Mouse (Mus musculus) erythroblast, embryonic 14.5 days (primary cell): ENCODE data around the gene Sos2. TPM values are rescaled to one million over a fixed set of nuclear protein-coding genes. Genes with fewer than 3 reads are reported as not detected.

Source experiments
- H3K27me3 ChIP-seq: 2 replicates; pipeline ENCODE4 v1.6.1; 2012; ENCODE audit warnings: inconsistent platforms; ENCODE audit not compliant: control insufficient read depth
- H3K36me3 ChIP-seq: 2 replicates; pipeline ENCODE4 v1.6.1; 2012; ENCODE audit warnings: mild to moderate bottlenecking, inconsistent platforms; ENCODE audit not compliant: control insufficient read depth
- H3K4me1 ChIP-seq: 2 replicates; pipeline ENCODE4 v1.6.1; 2012; ENCODE audit warnings: inconsistent platforms; ENCODE audit not compliant: control insufficient read depth
- H3K4me3 ChIP-seq: replicated peaks from 2 replicates; pipeline ENCODE3; 2012; ENCODE audit warnings: moderate library complexity, mild to moderate bottlenecking, inconsistent platforms
- H3K9me3 ChIP-seq: 2 replicates; pipeline ENCODE4 v1.6.1; 2012; ENCODE audit warnings: low read length, inconsistent platforms, mixed read lengths; ENCODE audit not compliant: control insufficient read depth
- GATA1 ChIP-seq: IDR thresholded peaks from 2 replicates; pipeline ENCODE4 v1.6.1; 2012; ENCODE audit warnings: low read length, inconsistent platforms, mixed read lengths
- TAL1 ChIP-seq: IDR thresholded peaks from 3 replicates; pipeline ENCODE4 v1.6.1; 2012; ENCODE audit warnings: low read length, inconsistent platforms, mixed read lengths
- polyA plus RNA-seq: library from polyadenylated mRNA; stranded (reverse); fragments of >175 nt; gene quantifications from 2 replicates; pipeline ENCODE4 v1.2.3, GENCODE M21; 2012

Sos2 gene
- polyA plus RNA-seq, 1 experiment, result 0.56 TPM

DNA sequence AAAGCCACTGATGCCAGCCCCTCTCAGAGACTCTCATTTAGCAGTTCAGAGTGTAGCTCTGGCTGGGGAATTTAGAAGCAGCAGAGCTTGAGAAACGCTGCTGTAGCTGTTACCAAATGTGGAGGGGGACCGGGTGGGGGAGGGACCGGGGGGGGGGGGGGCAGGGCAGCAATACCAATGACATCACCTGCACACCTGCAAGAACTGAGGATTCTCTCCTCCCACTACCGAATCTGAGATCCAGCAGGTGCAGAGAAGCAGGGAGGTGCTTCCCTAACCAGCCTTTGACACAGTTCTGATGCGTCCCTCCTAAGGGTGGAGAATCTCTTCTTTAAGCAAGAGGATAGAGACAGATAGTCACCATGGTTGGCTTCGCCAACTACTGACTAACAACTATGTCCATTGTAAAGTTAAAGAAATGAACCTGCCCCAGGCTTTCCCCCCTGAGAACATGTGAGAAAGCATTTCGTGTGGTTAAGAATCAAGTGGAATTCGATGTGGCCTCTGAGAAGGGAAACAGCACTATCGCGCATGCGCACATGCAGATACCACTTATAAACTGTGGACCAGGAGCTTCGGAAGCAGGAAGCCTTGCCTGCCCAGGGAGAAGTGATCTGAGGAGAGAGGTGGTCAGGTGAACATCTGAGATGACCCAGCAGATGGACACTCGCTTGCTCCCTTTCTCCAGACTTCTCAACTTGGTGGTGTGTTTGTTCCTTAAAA is 136.0 kb downstream of the Sos2 start:
- Histone ChIP-seq H3K4me3 (no peak overlapping the region), H3K4me1 (no peaks in the 10 kb centered on the region; the same call in 1 of the 2 replicates), H3K27me3 (no peaks in the 10 kb centered on the region), H3K9me3 (no peaks in the 10 kb centered on the region), H3K36me3 (no peaks in the 10 kb centered on the region)
- TF ChIP-seq TAL1 (no peak), GATA1 (no peak)

DNA sequence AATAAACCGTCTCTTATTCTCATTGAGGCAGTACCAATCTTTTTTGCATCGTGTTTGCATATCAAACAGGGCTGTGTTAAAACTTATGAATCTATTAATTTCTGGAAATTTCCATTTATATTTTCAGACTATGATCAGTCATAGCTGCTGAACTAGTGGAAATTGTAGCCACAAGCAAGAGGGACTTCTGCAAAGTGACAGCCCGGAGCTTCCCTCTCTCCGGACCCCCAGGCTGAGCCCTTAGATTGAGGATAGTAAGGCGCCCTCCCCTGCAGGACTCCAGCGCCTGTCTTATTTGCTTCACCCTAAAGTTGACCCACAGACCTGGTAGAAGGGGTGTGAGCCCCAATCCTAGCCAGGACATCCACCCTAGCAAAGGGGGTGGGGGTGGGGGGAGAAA is 136.7 kb downstream of the Sos2 start:
- Histone ChIP-seq H3K36me3 (no peaks in the 10 kb centered on the region), H3K4me1 (no peaks in the 10 kb centered on the region; the same call in 1 of the 2 replicates), H3K4me3 (no peak overlapping the region), H3K27me3 (no peaks in the 10 kb centered on the region), H3K9me3 (no peaks in the 10 kb centered on the region)
- TF ChIP-seq TAL1 (no peak), GATA1 (no peak)

DNA sequence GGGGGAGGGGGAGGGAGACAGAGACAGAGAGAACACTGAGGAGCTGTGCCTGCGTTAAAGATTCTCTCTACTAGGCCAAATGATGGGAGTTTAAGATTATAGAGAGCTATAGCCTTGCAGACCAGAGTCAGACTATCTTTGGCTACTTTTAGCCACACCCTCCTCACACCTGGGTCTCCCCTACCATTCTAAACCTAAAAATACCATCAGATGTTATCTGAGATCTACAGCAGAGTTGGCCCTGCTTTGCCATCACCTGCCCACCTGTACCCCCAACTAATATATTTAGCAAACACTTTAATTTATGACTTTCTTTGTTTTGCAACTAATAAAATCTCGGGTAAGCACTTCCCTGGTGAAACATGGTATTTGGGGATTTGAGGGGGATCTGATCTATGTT is 137.1 kb downstream of the Sos2 start:
- no peak for TF ChIP-seq GATA1
- no peak for TF ChIP-seq TAL1
- Histone ChIP-seq H3K36me3 (no peaks in the 10 kb centered on the region), H3K4me1 (no peaks in the 10 kb centered on the region; the same call in 1 of the 2 replicates), H3K27me3 (no peaks in the 10 kb centered on the region), H3K4me3 (no peak overlapping the region), H3K9me3 (no peaks in the 10 kb centered on the region)

DNA sequence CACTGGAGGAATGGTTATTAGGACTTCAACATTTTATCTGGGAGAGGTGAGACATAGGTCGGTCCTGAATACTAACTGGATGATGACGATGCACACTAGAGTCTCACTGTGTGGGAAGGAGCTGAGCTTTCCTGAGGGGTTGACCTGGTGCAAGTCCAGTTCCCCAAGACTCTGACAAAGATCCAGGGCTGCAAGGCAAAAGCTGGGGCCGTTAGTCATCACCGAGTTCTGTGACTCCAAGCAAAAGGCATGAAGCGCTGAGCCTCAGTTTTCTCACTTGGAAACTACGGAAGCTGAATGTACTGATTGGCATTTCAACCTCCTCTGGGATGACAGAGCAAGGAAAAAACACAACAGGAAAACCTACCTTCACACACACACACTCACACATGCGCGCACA is 139.3 kb downstream of the Sos2 start:
- peaks cover 10% of the 10 kb centered on the region for H3K27me3 ChIP-seq
- H3K4me3 ChIP-seq, result no peak overlapping the region
- no peak for TF ChIP-seq TAL1
- TF ChIP-seq GATA1, result no peak
- H3K36me3 ChIP-seq, result no peaks in the 10 kb centered on the region
- H3K4me1 ChIP-seq, result peaks cover 10% of the 10 kb centered on the region
- no peaks in the 10 kb centered on the region for H3K9me3 ChIP-seq

DNA sequence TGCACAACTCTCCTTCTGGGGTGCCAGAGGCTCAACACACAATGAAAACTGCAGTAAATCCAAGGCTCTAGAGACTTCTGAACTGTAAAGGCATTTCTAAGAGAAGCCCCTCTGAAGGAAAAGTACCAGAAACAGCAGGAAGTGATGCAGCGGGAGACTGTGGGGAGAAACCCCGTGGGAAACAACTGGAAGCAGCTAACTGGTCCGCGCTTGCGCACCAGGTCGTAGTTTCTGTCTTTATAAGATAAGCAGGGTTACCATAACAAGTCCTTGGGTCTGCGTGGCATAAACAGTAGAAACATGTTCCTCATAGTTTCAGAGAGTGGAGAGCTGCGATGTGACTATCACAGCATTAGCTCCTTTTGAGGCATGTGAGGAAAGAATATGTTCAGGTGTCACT is 140.0 kb downstream of the Sos2 start:
- Histone ChIP-seq H3K4me1 (peaks cover 10% of the 10 kb centered on the region), H3K36me3 (no peaks in the 10 kb centered on the region), H3K4me3 (no peak overlapping the region), H3K27me3 (peaks cover 17% of the 10 kb centered on the region), H3K9me3 (no peaks in the 10 kb centered on the region)
- TF ChIP-seq GATA1, result no peak
- no peak for TF ChIP-seq TAL1

DNA sequence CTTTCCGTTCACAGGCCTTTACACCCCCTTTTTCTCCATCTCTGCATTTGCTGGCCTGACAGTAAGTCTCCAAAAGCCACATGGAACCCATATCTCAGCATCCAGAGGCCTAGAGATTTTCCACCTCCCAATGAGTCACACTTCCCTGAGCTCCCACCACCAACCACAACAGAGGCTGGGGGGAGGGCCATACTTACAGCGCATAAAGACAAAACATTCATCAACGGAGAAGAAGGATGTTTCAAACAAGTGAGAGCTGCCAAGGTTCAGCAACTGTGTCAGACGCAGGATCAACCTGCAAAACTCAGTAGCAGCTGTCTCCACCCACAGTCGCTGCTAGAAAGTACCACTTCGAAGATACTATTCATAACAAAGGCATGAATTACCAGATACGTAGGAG is 142.3 kb downstream of the Sos2 start:
- H3K27me3 ChIP-seq, result peaks cover 19% of the 10 kb centered on the region
- no peak overlapping the region for H3K4me3 ChIP-seq
- H3K4me1 ChIP-seq, result peaks cover 10% of the 10 kb centered on the region
- no peak for TF ChIP-seq TAL1
- TF ChIP-seq GATA1, result no peak
- H3K9me3 ChIP-seq, result no peaks in the 10 kb centered on the region
- no peaks in the 10 kb centered on the region for H3K36me3 ChIP-seq

DNA sequence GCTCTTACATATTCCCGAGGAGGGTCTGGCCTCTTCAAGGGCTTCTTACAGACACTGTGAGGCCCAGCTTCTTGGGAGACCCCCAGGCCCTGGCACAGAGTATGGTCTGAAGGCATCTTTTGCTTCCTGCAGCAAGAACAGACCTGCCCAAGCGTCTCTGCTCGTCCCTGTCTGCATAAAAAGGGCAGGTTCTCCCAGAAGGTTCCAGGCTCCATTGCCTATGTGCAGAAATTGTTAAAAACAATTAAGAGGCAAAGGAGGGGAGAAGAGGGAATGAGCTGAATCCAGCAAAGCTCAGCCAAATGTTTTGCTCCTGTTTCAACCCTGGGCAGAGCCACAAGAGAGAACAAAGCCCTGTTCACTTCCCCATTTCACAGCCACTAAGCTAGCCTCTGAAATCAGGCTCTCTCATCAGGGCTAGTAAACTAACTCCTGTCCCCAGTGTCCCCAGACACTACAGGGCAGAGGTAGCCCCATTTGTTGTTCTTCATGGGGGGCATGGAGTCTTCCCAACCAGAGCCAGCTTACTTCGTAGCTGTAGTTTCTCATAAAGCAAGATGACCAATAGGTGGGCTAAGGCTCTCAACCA is 143.2 kb downstream of the Sos2 start:
- TF ChIP-seq TAL1 (no peak), GATA1 (no peak)
- Histone ChIP-seq H3K4me3 (no peak overlapping the region), H3K36me3 (no peaks in the 10 kb centered on the region), H3K9me3 (no peaks in the 10 kb centered on the region), H3K4me1 (peaks cover 10% of the 10 kb centered on the region), H3K27me3 (peaks cover 19% of the 10 kb centered on the region)

DNA sequence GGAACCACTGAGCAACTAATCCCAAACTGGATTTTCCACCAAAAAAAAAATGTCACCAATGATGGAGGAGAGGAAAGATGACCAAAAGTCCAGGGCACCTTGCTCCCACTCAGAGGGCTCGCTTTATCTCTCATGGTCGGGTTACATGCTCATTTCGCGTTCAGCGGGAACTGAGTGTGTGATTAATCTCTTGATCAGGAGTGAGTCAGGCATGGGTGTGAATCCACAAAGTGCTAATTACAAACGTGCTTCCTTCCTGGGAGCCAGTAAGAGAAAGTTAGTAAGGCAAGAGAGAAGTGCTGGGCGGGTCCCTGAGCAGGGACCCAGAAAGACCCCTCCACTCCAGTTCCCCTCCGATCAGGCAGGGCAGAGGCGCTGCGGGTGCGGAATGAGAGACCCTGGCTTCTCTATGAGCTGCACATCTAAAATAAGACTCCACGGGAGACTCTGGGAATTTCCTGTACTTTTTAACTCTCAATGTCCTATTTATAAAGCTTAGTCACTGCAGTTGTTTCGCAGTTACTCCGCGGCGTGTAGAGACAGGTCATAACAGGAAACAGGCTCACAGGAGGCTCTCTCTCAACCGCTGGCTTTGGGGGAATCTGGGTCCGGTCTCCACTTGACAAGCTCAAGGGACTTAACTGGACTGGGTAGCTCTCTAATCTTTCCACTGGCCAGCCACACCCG is 143.8 kb downstream of the Sos2 start:
- H3K4me1 ChIP-seq, result peaks cover 10% of the 10 kb centered on the region
- H3K27me3 ChIP-seq, result peaks cover 19% of the 10 kb centered on the region
- TF ChIP-seq TAL1 (no peak), GATA1 (no peak)
- H3K4me3 ChIP-seq, result no peak overlapping the region
- no peaks in the 10 kb centered on the region for H3K9me3 ChIP-seq
- H3K36me3 ChIP-seq, result no peaks in the 10 kb centered on the region

DNA sequence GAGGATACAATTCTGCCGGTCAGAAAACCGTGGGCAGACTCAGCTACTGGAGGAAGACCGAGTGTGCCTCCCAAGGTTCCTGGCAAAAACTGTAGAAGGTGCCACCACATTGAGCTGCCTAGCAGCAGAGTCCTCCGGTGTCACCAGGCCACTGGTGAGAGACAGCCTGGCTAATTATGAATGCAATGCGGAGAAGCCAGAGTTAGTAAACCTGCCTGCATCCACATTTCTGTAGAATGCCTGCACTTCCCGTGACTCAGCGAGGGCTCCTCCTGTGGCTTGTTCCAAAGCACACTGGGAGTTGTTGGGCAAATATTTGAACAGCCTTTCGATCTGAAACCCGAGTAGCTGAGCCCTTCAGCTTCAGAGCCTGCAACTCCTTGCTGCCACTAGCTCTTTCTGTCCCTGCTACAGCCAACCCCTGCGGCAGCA is 144.4 kb downstream of the Sos2 start:
- Histone ChIP-seq H3K36me3 (no peaks in the 10 kb centered on the region), H3K4me1 (peaks cover 10% of the 10 kb centered on the region), H3K9me3 (no peaks in the 10 kb centered on the region), H3K4me3 (no peak overlapping the region), H3K27me3 (peaks cover 19% of the 10 kb centered on the region)
- no peak for TF ChIP-seq TAL1
- TF ChIP-seq GATA1, result no peak
